Mouse (Mus musculus): ENCODE measurements around the gene Cops8. TPM values are rescaled to one million over a fixed set of nuclear protein-coding genes. Genes with fewer than 3 reads are reported as not detected.
A peak's percentile ranks its signal among the peaks of the same experiment; 100 is the strongest.

Cops8 gene
- polyA plus RNA-seq (2014; fragmentation: Nextera tagmentation; extraction: Ambion mirVana): 136 and 151 TPM in 2 replicates

- H3K27me3 ChIP-seq (replicated peaks; ENCODE audit: control insufficient read depth, insufficient read depth, low read length): no peaks in the 10 kb centered on the region
- H3K4me1 ChIP-seq (replicated peaks; ENCODE audit: control insufficient read depth, insufficient read depth, low read length): peaks cover 5% of the 10 kb centered on the region; the same call in 1 of the 2 replicates
- H3K4me3 ChIP-seq (ENCODE audit: low read depth, low read length): peak within 1 kb of the TSS; percentile 86
- peak within 1 kb of the TSS; percentile 67 for H3K27ac ChIP-seq (ENCODE audit: low read depth)
- peak within 1 kb of the TSS; percentile 91 for H3K9ac ChIP-seq (ENCODE audit: low read length)
- H3K4me2 ChIP-seq (ENCODE audit: low read length): peak within 1 kb of the TSS; percentile 88
- DNase-seq (ENCODE audit: low spot score): peak; percentile 98
- H3K36me3 ChIP-seq (ENCODE audit: control insufficient read depth, insufficient read depth, low read length): peaks cover 30% of the 10 kb centered on the region
- WGBS: 5% methylated on average over 48 of the region's 48 CpGs
- ATAC-seq (replicated peaks; ENCODE audit: low FRiP score, low TSS enrichment, low read depth): peak; percentile 99
- no peaks in the 10 kb centered on the region for H3K9me3 ChIP-seq (ENCODE audit: control insufficient read depth, low read length)
Measured at GRCm38 (mm10) chr1:90602759-90603560, at the start of gene Cops8. Gene Cops8, plus strand, starts transcription at chr1:90602981.

GRCm38 (mm10) chr1:90557140-90557539 lies 45.6 kb upstream of the Cops8 start:
- ATAC-seq (replicated peaks; ENCODE audit: low FRiP score, low TSS enrichment, low read depth) (no peak), DNase-seq (ENCODE audit: low spot score) (peak; percentile 58)
- Histone ChIP-seq H3K9me3 (ENCODE audit: control insufficient read depth, low read length) (no peaks in the 10 kb centered on the region), H3K9ac (ENCODE audit: low read length) (no peak overlapping the region), H3K4me3 (ENCODE audit: low read depth, low read length) (no peak overlapping the region), H3K4me1 (replicated peaks; ENCODE audit: control insufficient read depth, insufficient read depth, low read length) (no peaks in the 10 kb centered on the region), H3K36me3 (ENCODE audit: control insufficient read depth, insufficient read depth, low read length) (no peaks in the 10 kb centered on the region), H3K4me2 (ENCODE audit: low read length) (no peak overlapping the region), H3K27me3 (replicated peaks; ENCODE audit: control insufficient read depth, insufficient read depth, low read length) (no peaks in the 10 kb centered on the region), H3K27ac (ENCODE audit: low read depth) (no peak overlapping the region)
- WGBS: 89% methylated on average over 1 of the region's 1 CpGs

- 68% methylated on average over 5 of the region's 5 CpGs for WGBS
- DNase-seq (ENCODE audit: low spot score): no peak
Measured at GRCm38 (mm10) chr1:90560942-90561726, 41.6 kb upstream of the Cops8 start.

GRCm38 (mm10) chr1:90563945-90564344 lies 38.8 kb upstream of the Cops8 start:
- Histone ChIP-seq H3K9me3 (ENCODE audit: control insufficient read depth, low read length) (no peaks in the 10 kb centered on the region), H3K4me3 (ENCODE audit: low read depth, low read length) (no peak overlapping the region), H3K9ac (ENCODE audit: low read length) (no peak overlapping the region), H3K27me3 (replicated peaks; ENCODE audit: control insufficient read depth, insufficient read depth, low read length) (no peaks in the 10 kb centered on the region), H3K4me2 (ENCODE audit: low read length) (no peak overlapping the region), H3K27ac (ENCODE audit: low read depth) (no peak overlapping the region), H3K36me3 (ENCODE audit: control insufficient read depth, insufficient read depth, low read length) (no peaks in the 10 kb centered on the region), H3K4me1 (replicated peaks; ENCODE audit: control insufficient read depth, insufficient read depth, low read length) (no peaks in the 10 kb centered on the region)
- WGBS: 67% methylated on average over 3 of the region's 3 CpGs
- no peak for ATAC-seq (replicated peaks; ENCODE audit: low FRiP score, low TSS enrichment, low read depth)
- no peak for DNase-seq (ENCODE audit: low spot score)

More at GRCm38 (mm10) chr1:90560942-90561726, 41.6 kb upstream of the Cops8 start:
- Histone ChIP-seq H3K4me3 (ENCODE audit: low read depth, low read length) (no peak overlapping the region), H3K36me3 (ENCODE audit: control insufficient read depth, insufficient read depth, low read length) (no peaks in the 10 kb centered on the region), H3K4me2 (ENCODE audit: low read length) (no peak overlapping the region), H3K9me3 (ENCODE audit: control insufficient read depth, low read length) (no peaks in the 10 kb centered on the region), H3K4me1 (replicated peaks; ENCODE audit: control insufficient read depth, insufficient read depth, low read length) (no peaks in the 10 kb centered on the region), H3K9ac (ENCODE audit: low read length) (no peak overlapping the region), H3K27me3 (replicated peaks; ENCODE audit: control insufficient read depth, insufficient read depth, low read length) (no peaks in the 10 kb centered on the region), H3K27ac (ENCODE audit: low read depth) (no peak overlapping the region)
- no peak for ATAC-seq (replicated peaks; ENCODE audit: low FRiP score, low TSS enrichment, low read depth)

GRCm38 (mm10) chr1:90566664-90567440 lies 35.9 kb upstream of the Cops8 start:
- Histone ChIP-seq H3K27ac (ENCODE audit: low read depth) (no peak overlapping the region), H3K4me3 (ENCODE audit: low read depth, low read length) (no peak overlapping the region), H3K4me1 (replicated peaks; ENCODE audit: control insufficient read depth, insufficient read depth, low read length) (no peaks in the 10 kb centered on the region), H3K4me2 (ENCODE audit: low read length) (no peak overlapping the region), H3K9ac (ENCODE audit: low read length) (no peak overlapping the region), H3K9me3 (ENCODE audit: control insufficient read depth, low read length) (no peaks in the 10 kb centered on the region), H3K36me3 (ENCODE audit: control insufficient read depth, insufficient read depth, low read length) (no peaks in the 10 kb centered on the region), H3K27me3 (replicated peaks; ENCODE audit: control insufficient read depth, insufficient read depth, low read length) (no peaks in the 10 kb centered on the region)
- WGBS: 54% methylated on average over 15 of the region's 15 CpGs
- ATAC-seq (replicated peaks; ENCODE audit: low FRiP score, low TSS enrichment, low read depth) (no peak), DNase-seq (ENCODE audit: low spot score) (no peak)

- H3K9me3 ChIP-seq (ENCODE audit: control insufficient read depth, low read length): no peaks in the 10 kb centered on the region
- whole genome bisulfite sequencing: 86% methylated on average over 6 of the region's 6 CpGs
Measured at GRCm38 (mm10) chr1:90573831-90574230, 28.9 kb upstream of the Cops8 start.

GRCm38 (mm10) chr1:90574845-90575244 lies 27.9 kb upstream of the Cops8 start:
- WGBS: 70% methylated on average over 3 of the region's 3 CpGs
- no peak overlapping the region for H3K4me2 ChIP-seq (ENCODE audit: low read length)
- H3K9me3 ChIP-seq (ENCODE audit: control insufficient read depth, low read length): no peaks in the 10 kb centered on the region
- no peak overlapping the region for H3K27ac ChIP-seq (ENCODE audit: low read depth)
- DNase-seq (ENCODE audit: low spot score): no peak
- no peaks in the 10 kb centered on the region for H3K36me3 ChIP-seq (ENCODE audit: control insufficient read depth, insufficient read depth, low read length)
- no peaks in the 10 kb centered on the region for H3K27me3 ChIP-seq (replicated peaks; ENCODE audit: control insufficient read depth, insufficient read depth, low read length)
- H3K4me1 ChIP-seq (replicated peaks; ENCODE audit: control insufficient read depth, insufficient read depth, low read length): no peaks in the 10 kb centered on the region
- H3K9ac ChIP-seq (ENCODE audit: low read length): no peak overlapping the region
- H3K4me3 ChIP-seq (ENCODE audit: low read depth, low read length): no peak overlapping the region
- no peak for ATAC-seq (replicated peaks; ENCODE audit: low FRiP score, low TSS enrichment, low read depth)

More at GRCm38 (mm10) chr1:90573831-90574230, 28.9 kb upstream of the Cops8 start:
- DNase-seq (ENCODE audit: low spot score) (no peak), ATAC-seq (replicated peaks; ENCODE audit: low FRiP score, low TSS enrichment, low read depth) (no peak)
- Histone ChIP-seq H3K27me3 (replicated peaks; ENCODE audit: control insufficient read depth, insufficient read depth, low read length) (no peaks in the 10 kb centered on the region), H3K4me2 (ENCODE audit: low read length) (no peak overlapping the region), H3K36me3 (ENCODE audit: control insufficient read depth, insufficient read depth, low read length) (no peaks in the 10 kb centered on the region), H3K4me3 (ENCODE audit: low read depth, low read length) (no peak overlapping the region), H3K4me1 (replicated peaks; ENCODE audit: control insufficient read depth, insufficient read depth, low read length) (no peaks in the 10 kb centered on the region), H3K27ac (ENCODE audit: low read depth) (no peak overlapping the region), H3K9ac (ENCODE audit: low read length) (no peak overlapping the region)

GRCm38 (mm10) chr1:90577417-90577816 lies 25.4 kb upstream of the Cops8 start:
- H3K4me1 ChIP-seq (replicated peaks; ENCODE audit: control insufficient read depth, insufficient read depth, low read length): no peaks in the 10 kb centered on the region
- H3K27me3 ChIP-seq (replicated peaks; ENCODE audit: control insufficient read depth, insufficient read depth, low read length): no peaks in the 10 kb centered on the region
- ATAC-seq (replicated peaks; ENCODE audit: low FRiP score, low TSS enrichment, low read depth) (no peak), DNase-seq (ENCODE audit: low spot score) (no peak)
- H3K27ac ChIP-seq (ENCODE audit: low read depth): no peak overlapping the region
- H3K4me2 ChIP-seq (ENCODE audit: low read length): no peak overlapping the region
- H3K9me3 ChIP-seq (ENCODE audit: control insufficient read depth, low read length): no peaks in the 10 kb centered on the region
- 78% methylated on average over 5 of the region's 5 CpGs for WGBS
- no peaks in the 10 kb centered on the region for H3K36me3 ChIP-seq (ENCODE audit: control insufficient read depth, insufficient read depth, low read length)
- no peak overlapping the region for H3K4me3 ChIP-seq (ENCODE audit: low read depth, low read length)
- H3K9ac ChIP-seq (ENCODE audit: low read length): no peak overlapping the region

Data from intestine, embryonic 14.5 days (tissue).